Mouse (Mus musculus) frontal cortex, adult 2 months (tissue): ENCODE results near the gene Efna2. TPM values are rescaled to one million over a fixed set of nuclear protein-coding genes. Genes with fewer than 3 reads are reported as not detected.
"Not testable (repeated sequence)": the region's sequence is repeated elsewhere in the genome, so short reads cannot be mapped to it uniquely, and the experiment has no call there.

ENCODE experiments used
- DNase-seq, 2 experiments: peaks; one replicate each; pipeline ENCODE4 v3.0.0; 2022; ENCODE audit warnings: low spot score in 1 of 2; ENCODE audit errors: extremely low spot score in 1 of 2
- polyA plus RNA-seq: library from polyadenylated mRNA; depleted of rRNA; stranded (reverse); fragments of >200 nt; gene quantifications from 2 replicates; pipeline ENCODE4 v1.2.3, GENCODE M21; 2012

Efna2 gene
- polyA plus RNA-seq, 1 experiment, result 8.2 TPM

GRCm38 (mm10) chr10:80186649-80187048 is 7.4 kb downstream of the Efna2 start:
- no peak for DNase-seq

- DNase-seq, result no peak
Measured at GRCm38 (mm10) chr10:80187739-80188138, 8.5 kb downstream of the Efna2 start.

GRCm38 (mm10) chr10:80188453-80189024 is 9.3 kb downstream of the Efna2 start:
- no peak for DNase-seq

- DNase-seq, result no peak
Measured at GRCm38 (mm10) chr10:80189999-80190398, 10.7 kb downstream of the Efna2 start.

GRCm38 (mm10) chr10:80190491-80191051 is 11.3 kb downstream of the Efna2 start:
- DNase-seq, result no peak

- no peak for DNase-seq
Measured at GRCm38 (mm10) chr10:80193976-80194375, 14.7 kb downstream of the Efna2 start.

- no peak for DNase-seq
Measured at GRCm38 (mm10) chr10:80194441-80194840, 15.2 kb downstream of the Efna2 start.

GRCm38 (mm10) chr10:80196167-80196566 is 16.9 kb downstream of the Efna2 start:
- DNase-seq, result no peak

- DNase-seq, result no peak
Measured at GRCm38 (mm10) chr10:80196778-80197581, 17.7 kb downstream of the Efna2 start.

- DNase-seq, result peak in 1 of 2 experiments; percentile 91
Measured at GRCm38 (mm10) chr10:80199440-80200008, 20.2 kb downstream of the Efna2 start.

- DNase-seq, result no peak
Measured at GRCm38 (mm10) chr10:80200485-80200884, 21.2 kb downstream of the Efna2 start.

- DNase-seq, result no peak
Measured at GRCm38 (mm10) chr10:80204055-80204454, 24.8 kb downstream of the Efna2 start.

- DNase-seq, result no peak
Measured at GRCm38 (mm10) chr10:80207201-80207600, 27.9 kb downstream of the Efna2 start.

GRCm38 (mm10) chr10:80207676-80208075 is 28.4 kb downstream of the Efna2 start:
- DNase-seq, result no peak

- no peak for DNase-seq
Measured at GRCm38 (mm10) chr10:80208248-80208647, 29.0 kb downstream of the Efna2 start.

GRCm38 (mm10) chr10:80208841-80209371 is 29.6 kb downstream of the Efna2 start:
- peak in 1 of 2 experiments; percentile 58 for DNase-seq

- DNase-seq, result not testable (repeated sequence)
Measured at GRCm38 (mm10) chr10:80211547-80212103, 32.3 kb downstream of the Efna2 start.

- no peak for DNase-seq
Measured at GRCm38 (mm10) chr10:80215048-80215772, 35.9 kb downstream of the Efna2 start.

GRCm38 (mm10) chr10:80220676-80221075 is 41.4 kb downstream of the Efna2 start:
- no peak for DNase-seq

GRCm38 (mm10) chr10:80223137-80223536 is 43.9 kb downstream of the Efna2 start:
- DNase-seq, result not testable (repeated sequence)
